Mouse (Mus musculus) kidney, embryonic 14.5 days (tissue): ENCODE measurements around the gene Gm5150. TPM values are rescaled to one million over a fixed set of nuclear protein-coding genes. Genes with fewer than 3 reads are reported as not detected.
"Not testable (repeated sequence)": the region's sequence is repeated elsewhere in the genome, so short reads cannot be mapped to it uniquely, and the experiment has no call there.

Experiments
- ATAC-seq: fragments of 200-750 bp; cut with Nextera tagmentation; 2 replicates; pipeline ENCODE4 v1.8.0; 2017; ENCODE audit warnings: moderate number of reproducible peaks, mild to moderate bottlenecking, moderate TSS enrichment, moderate library complexity; ENCODE audit not compliant: low FRiP score, low TSS enrichment
- H3K27ac ChIP-seq: fragments of 300-500 bp; sonication (generic); 2 replicates; pipeline ENCODE4 v1.5.1; 2014; ENCODE audit warnings: low read depth, mild to moderate bottlenecking, low read length, moderate library complexity, mixed read lengths
- H3K27me3 ChIP-seq: fragments of 300-500 bp; sonication (generic); 2 replicates; pipeline ENCODE4 v1.6.1; 2014; ENCODE audit warnings: mild to moderate bottlenecking, low read length; ENCODE audit not compliant: control insufficient read depth, insufficient read depth
- H3K36me3 ChIP-seq: fragments of 300-500 bp; sonication (generic); 2 replicates; pipeline ENCODE4 v1.6.1; 2014; ENCODE audit warnings: low read length, mixed read lengths; ENCODE audit not compliant: control insufficient read depth, insufficient read depth
- H3K4me1 ChIP-seq: fragments of 300-500 bp; sonication (generic); 2 replicates; pipeline ENCODE4 v1.6.1; 2014; ENCODE audit warnings: low read length, mixed read lengths; ENCODE audit not compliant: control insufficient read depth, insufficient read depth
- H3K4me2 ChIP-seq: fragments of 300-500 bp; sonication (generic); replicated peaks from 2 replicates; pipeline ENCODE4 v1.6.1; 2014; ENCODE audit warnings: low read depth, mild to moderate bottlenecking, low read length
- H3K4me3 ChIP-seq: fragments of 300-500 bp; sonication (generic); 2 replicates; pipeline ENCODE4 v1.5.1; 2014; ENCODE audit warnings: mild to moderate bottlenecking, low read length
- H3K9ac ChIP-seq: fragments of 300-500 bp; sonication (generic); 2 replicates; pipeline ENCODE4 v1.6.1; 2014; ENCODE audit warnings: low read depth, mild to moderate bottlenecking, low read length, moderate library complexity
- H3K9me3 ChIP-seq: fragments of 300-500 bp; sonication (generic); 2 replicates; pipeline ENCODE4 v1.6.1; 2016; ENCODE audit warnings: low read length; ENCODE audit not compliant: control insufficient read depth
- WGBS: fragments of 180-500 bp; shearing (Covaris S2); extraction: QIAGEN DNeasy Blood & Tissue Kit; methylation state at CpG from one replicate; pipeline ENCODE4 v1.1.7; 2014; 5-methylcytosine and 5-hydroxymethylcytosine counted together
- microRNA-seq: library from miRNA; unstranded; fragments of <30 nt; microRNA quantifications from one replicate; pipeline ENCODE4, GENCODE M21; 2016
- polyA plus RNA-seq: library from polyadenylated mRNA; unstranded; fragments of >200 nt; fragmentation: Nextera tagmentation; extraction: Ambion mirVana; gene quantifications from 2 replicates; pipeline ENCODE4 v1.2.1, GENCODE M21; 2014

Gm5150 gene
- polyA plus RNA-seq, 1 experiment from 2014 or later, result not detected

DNA sequence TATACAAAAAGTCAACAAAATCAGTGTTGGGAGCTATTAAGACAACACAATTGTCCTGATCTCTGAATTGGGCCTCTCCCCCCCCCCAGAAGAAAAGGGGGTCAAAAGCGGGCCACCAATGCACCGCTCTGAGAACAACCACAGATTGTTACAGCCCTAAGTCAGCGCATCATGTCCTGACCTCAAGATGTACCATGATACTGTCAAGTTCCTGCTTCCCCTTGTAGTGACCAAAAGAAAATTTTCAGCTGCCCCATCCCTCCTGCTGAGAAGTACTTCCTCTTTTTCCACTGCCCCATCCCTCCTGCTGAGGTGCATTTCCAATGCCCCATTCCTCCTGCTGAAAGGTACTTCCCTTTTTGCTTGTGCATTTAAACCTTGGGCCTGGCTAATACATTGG lies 6.8 kb downstream of the Gm5150 start:
- 89% methylated on average over 3 of the region's 3 CpGs for WGBS
- H3K4me2 ChIP-seq, H3K9ac ChIP-seq, H3K27ac ChIP-seq, H3K4me3 ChIP-seq, H3K27me3 ChIP-seq, H3K9me3 ChIP-seq, H3K36me3 ChIP-seq, H3K4me1 ChIP-seq, ATAC-seq: not testable (repeated sequence)

DNA sequence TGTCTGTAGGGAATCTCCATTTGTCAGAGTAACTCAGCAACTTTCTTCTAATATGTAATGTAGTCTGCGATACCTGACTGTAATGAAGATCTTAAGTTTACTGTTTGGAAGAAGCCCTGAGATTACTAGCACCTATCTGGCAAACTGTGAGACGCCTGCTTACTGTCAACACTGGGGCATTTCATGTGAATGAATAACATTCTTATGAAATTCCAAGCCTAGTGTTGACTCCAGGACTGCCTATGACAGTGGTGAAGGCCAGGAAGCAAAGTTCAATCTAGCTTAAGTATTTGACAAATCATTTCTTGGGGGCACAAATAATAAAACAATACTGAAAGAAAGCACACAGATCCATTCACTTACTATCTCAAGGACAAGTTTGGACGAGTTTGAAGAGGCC lies 24.0 kb downstream of the Gm5150 start:
- H3K4me2 ChIP-seq, result no peak overlapping the region
- H3K36me3 ChIP-seq, result no peaks in the 10 kb centered on the region
- H3K9ac ChIP-seq, result no peak overlapping the region
- no peaks in the 10 kb centered on the region for H3K9me3 ChIP-seq
- WGBS, result 70% methylated on average over 3 of the region's 3 CpGs
- no peaks in the 10 kb centered on the region for H3K27me3 ChIP-seq
- no peak overlapping the region for H3K27ac ChIP-seq
- no peaks in the 10 kb centered on the region for H3K4me1 ChIP-seq
- no peak for ATAC-seq
- H3K4me3 ChIP-seq, result no peak overlapping the region

- Histone ChIP-seq H3K27me3 (no peaks in the 10 kb centered on the region), H3K4me3 (no peak overlapping the region), H3K4me1 (no peaks in the 10 kb centered on the region), H3K4me2 (no peak overlapping the region), H3K36me3 (no peaks in the 10 kb centered on the region), H3K9ac (no peak overlapping the region), H3K27ac (no peak overlapping the region), H3K9me3 (no peaks in the 10 kb centered on the region)
- no peak for ATAC-seq
These were observed 49.3 kb downstream of the Gm5150 start for GRCm38 (mm10) chr3:15956921-15957320.

Small RNA genes lying within 50 kb of the gene (microRNA-seq; reads per million reads assigned to microRNA genes)
- gene Gm24694, result not detected

Other genes starting within 250 kb of the Gm5150 start
- gene Sirpb1c, start 157.9 kb downstream of the Gm5150 start, polyA plus RNA-seq, result 0.30 TPM in 1 of 2 replicates, not detected in the other